Mouse (Mus musculus) activated CD4-positive, CD25-positive, alpha-beta regulatory T cell (primary cell): ENCODE results near the gene Meig1. TPM values are rescaled to one million over a fixed set of nuclear protein-coding genes. Genes with fewer than 3 reads are reported as not detected.

Experiments
- polyA plus RNA-seq, 2 experiments: library from polyadenylated mRNA; unstranded; fragments of 100-300 nt; shearing (Covaris generic); gene quantifications; one replicate each; pipeline ENCODE4 v1.2.1; 2017

Meig1 gene
- not detected for polyA plus RNA-seq

GRCm38 (mm10) chr2:3422548-3422947 is at the start of gene Meig1:
TSS of gene Meig1 (minus strand) at chr2:3422648.

GRCm38 (mm10) chr2:3423841-3424578 is 1.6 kb upstream of the Meig1 start, which contains the start of gene Dclre1c:
TSS of gene Dclre1c (plus strand) at chr2:3424131.

GRCm38 (mm10) chr2:3397110-3397509 is 25.3 kb downstream of the Meig1 start, which contains the start of gene Olah:
TSS of gene Olah (minus strand) at chr2:3397210.

Other genes with a start within 250 kb of the Meig1 start
- gene Nmt2, start 138.4 kb downstream of the Meig1 start, polyA plus RNA-seq = 1 to 10 TPM; 8.4 to 9.2 TPM
- 10 to 100 TPM; 15.2 to 21.5 TPM for gene Rpp38, start 90.0 kb downstream of the Meig1 start, polyA plus RNA-seq
- under 1 TPM in 1 of 2 experiments, not detected in 1; 0.92 TPM for gene Acbd7, start 86.5 kb downstream of the Meig1 start, polyA plus RNA-seq
- gene Olah, start 25.4 kb downstream of the Meig1 start, polyA plus RNA-seq = not detected
- 10 to 100 TPM; 15.3 to 16.8 TPM for gene Dclre1c, start 1.5 kb upstream of the Meig1 start, polyA plus RNA-seq
- gene Suv39h2, start 52.4 kb upstream of the Meig1 start, polyA plus RNA-seq = 1 to 10 TPM; 1.7 to 1.9 TPM
- 1 to 10 TPM; 4.1 to 4.5 TPM for gene Gm45902, start 90.1 kb upstream of the Meig1 start, polyA plus RNA-seq
- 100 to 1,000 TPM; 103 to 117 TPM for gene Hspa14, start 90.2 kb upstream of the Meig1 start, polyA plus RNA-seq
- gene Cdnf, start 90.4 kb upstream of the Meig1 start, polyA plus RNA-seq = under 1 TPM; 0.13 to 0.33 TPM
- 100 to 1,000 TPM; 330 to 424 TPM for gene Fam107b, start 147.8 kb upstream of the Meig1 start, polyA plus RNA-seq